Mouse (Mus musculus): ENCODE measurements around the gene Bcl2l14. TPM values are rescaled to one million over a fixed set of nuclear protein-coding genes. Genes with fewer than 3 reads are reported as not detected.

Gene Bcl2l14
- polyA plus RNA-seq, 1 experiment from 2014 or later, result 0.09 TPM

- Histone ChIP-seq H3K27ac (no peak overlapping the region), H3K4me3 (no peak overlapping the region), H3K27me3 (replicated peaks) (no peaks in the 10 kb centered on the region), H3K9ac (no peak overlapping the region), H3K9me3 (0 out of 2 replicates have a peak, but pooled peaks cover 5% of the 10 kb centered on the region), H3K4me2 (replicated peaks) (no peak overlapping the region), H3K36me3 (no peaks in the 10 kb centered on the region), H3K4me1 (no peaks in the 10 kb centered on the region)
- ATAC-seq (ENCODE audit: low FRiP score, low read depth), result no peak
- 79% methylated on average over 3 of the region's 3 CpGs for WGBS
Observed at GRCm38 (mm10) chr6:134377856-134378255, 18.3 kb upstream of the Bcl2l14 start.

DNA sequence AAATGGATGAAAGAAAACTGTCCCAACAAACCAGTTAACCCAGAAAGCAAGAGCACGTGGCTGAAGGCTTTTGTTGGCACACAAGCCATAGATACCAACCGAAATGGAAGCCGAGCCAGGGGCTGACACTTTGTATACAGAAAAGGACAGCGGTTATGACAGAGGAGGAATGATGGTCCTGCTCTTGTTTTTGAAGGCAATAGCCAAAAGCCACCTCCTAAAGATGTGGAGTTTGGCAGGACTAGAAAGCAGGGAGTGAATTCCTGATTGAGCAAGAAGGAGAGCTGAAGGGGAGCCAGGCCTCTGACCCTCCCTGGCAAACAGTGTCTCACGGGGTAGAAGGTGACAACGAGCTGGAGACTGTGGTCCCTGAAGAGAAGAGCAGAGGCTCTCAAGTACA lies 14.7 kb upstream of the Bcl2l14 start:
- H3K9me3 ChIP-seq, result 0 out of 2 replicates have a peak, but pooled peaks cover 5% of the 10 kb centered on the region
- no peak overlapping the region for H3K4me3 ChIP-seq
- no peaks in the 10 kb centered on the region for H3K36me3 ChIP-seq
- no peak overlapping the region for H3K9ac ChIP-seq
- H3K27ac ChIP-seq, result no peak overlapping the region
- H3K27me3 ChIP-seq (replicated peaks), result no peaks in the 10 kb centered on the region
- ATAC-seq (ENCODE audit: low FRiP score, low read depth), result no peak
- 85% methylated on average over 6 of the region's 6 CpGs for WGBS
- no peak overlapping the region for H3K4me2 ChIP-seq (replicated peaks)
- H3K4me1 ChIP-seq, result no peaks in the 10 kb centered on the region

DNA sequence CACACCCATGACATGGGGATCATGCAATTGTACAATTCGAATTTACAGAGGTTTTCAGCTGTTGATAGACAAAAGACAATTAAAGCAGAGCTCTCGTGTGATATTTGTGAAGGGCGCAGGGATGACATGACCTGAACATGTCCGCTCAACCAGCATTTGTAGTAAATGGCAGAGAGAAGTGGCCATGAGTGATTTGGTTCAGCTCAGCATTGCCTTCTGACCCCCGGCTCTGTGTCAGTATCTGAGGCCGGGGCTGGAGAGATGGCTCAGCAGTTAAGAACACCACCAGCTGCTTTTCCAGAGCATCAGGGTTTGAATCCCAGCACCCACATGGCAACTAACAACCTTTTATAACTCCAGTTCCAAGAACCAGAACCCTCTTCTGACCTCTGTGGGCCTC lies 10.2 kb upstream of the Bcl2l14 start:
- WGBS, result 89% methylated on average over 6 of the region's 6 CpGs
- no peak for ATAC-seq (ENCODE audit: low FRiP score, low read depth)
- H3K36me3 ChIP-seq, result no peaks in the 10 kb centered on the region
- no peak overlapping the region for H3K4me3 ChIP-seq
- H3K9me3 ChIP-seq, result no peaks in the 10 kb centered on the region
- no peaks in the 10 kb centered on the region for H3K27me3 ChIP-seq (replicated peaks)
- no peak overlapping the region for H3K9ac ChIP-seq
- no peak overlapping the region for H3K27ac ChIP-seq
- H3K4me1 ChIP-seq, result peaks cover 4% of the 10 kb centered on the region; the same call in 1 of the 2 replicates
- H3K4me2 ChIP-seq (replicated peaks), result no peak overlapping the region

DNA sequence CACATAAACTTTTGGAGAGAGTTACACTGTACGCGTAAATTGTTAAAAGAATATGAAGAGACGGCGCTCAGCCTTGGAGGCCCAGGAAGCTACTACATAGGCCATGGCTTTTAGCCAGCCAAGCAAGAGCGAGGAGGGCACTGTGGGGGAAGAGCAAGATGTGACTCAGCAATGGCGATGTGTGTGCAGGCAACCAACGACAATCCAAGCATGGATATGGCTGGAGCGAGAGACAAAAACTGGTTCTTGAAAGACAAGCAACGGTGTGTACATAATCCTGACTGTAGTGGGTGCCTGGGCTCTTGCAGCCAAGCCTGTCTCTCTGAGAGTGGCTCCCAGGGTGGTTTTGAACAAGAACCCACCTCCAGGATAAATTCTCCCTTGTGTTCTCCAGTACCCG lies 8.7 kb upstream of the Bcl2l14 start:
- Histone ChIP-seq H3K4me3 (no peak overlapping the region), H3K36me3 (no peaks in the 10 kb centered on the region), H3K4me1 (peaks cover 4% of the 10 kb centered on the region; the same call in 1 of the 2 replicates), H3K27me3 (replicated peaks) (no peaks in the 10 kb centered on the region), H3K9me3 (no peaks in the 10 kb centered on the region), H3K9ac (no peak overlapping the region), H3K4me2 (replicated peaks) (no peak overlapping the region), H3K27ac (no peak overlapping the region)
- ATAC-seq (ENCODE audit: low FRiP score, low read depth), result no peak
- WGBS, result 91% methylated on average over 10 of the region's 10 CpGs

GRCm38 (mm10) chr6:134388424-134389110 lies 7.6 kb upstream of the Bcl2l14 start:
- Histone ChIP-seq H3K27ac (no peak overlapping the region), H3K9me3 (no peaks in the 10 kb centered on the region), H3K27me3 (replicated peaks) (no peaks in the 10 kb centered on the region), H3K9ac (no peak overlapping the region), H3K4me1 (peaks cover 4% of the 10 kb centered on the region; the same call in 1 of the 2 replicates), H3K36me3 (no peaks in the 10 kb centered on the region), H3K4me2 (replicated peaks) (no peak overlapping the region), H3K4me3 (no peak overlapping the region)
- no peak for ATAC-seq (ENCODE audit: low FRiP score, low read depth)
- 75% methylated on average over 24 of the region's 24 CpGs for WGBS

- no peaks in the 10 kb centered on the region for H3K27me3 ChIP-seq (replicated peaks)
- 0 out of 2 replicates have a peak, but pooled peaks have one; percentile 41 for ATAC-seq (ENCODE audit: low FRiP score, low read depth)
Observed at GRCm38 (mm10) chr6:134389248-134389891, 6.7 kb upstream of the Bcl2l14 start.

DNA sequence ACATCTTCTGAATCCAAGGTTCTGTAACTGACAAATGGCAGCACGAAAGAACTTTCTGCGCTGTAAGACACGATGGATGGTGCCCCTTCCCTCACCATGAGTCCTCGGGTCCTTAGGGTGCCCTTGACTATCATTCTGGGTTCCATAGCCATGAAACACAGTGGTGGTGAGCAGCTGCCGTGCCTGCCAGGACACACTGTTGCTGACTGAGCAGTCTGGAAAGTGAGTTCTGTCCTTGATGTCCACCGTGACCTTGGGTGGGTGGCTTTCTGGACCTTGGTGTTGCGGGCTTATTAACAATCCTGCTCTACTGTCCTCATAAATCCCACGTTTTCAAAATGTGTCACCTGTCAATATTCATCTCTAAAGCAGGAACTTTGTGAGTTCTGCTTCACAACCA lies 6.2 kb upstream of the Bcl2l14 start:
- H3K4me2 ChIP-seq (replicated peaks), result no peak overlapping the region
- WGBS, result 75% methylated on average over 8 of the region's 8 CpGs
- H3K4me1 ChIP-seq, result peaks cover 4% of the 10 kb centered on the region; the same call in 1 of the 2 replicates
- no peaks in the 10 kb centered on the region for H3K36me3 ChIP-seq
- no peak overlapping the region for H3K27ac ChIP-seq
- ATAC-seq (ENCODE audit: low FRiP score, low read depth), result no peak
- no peak overlapping the region for H3K4me3 ChIP-seq
- H3K9ac ChIP-seq, result no peak overlapping the region
- H3K9me3 ChIP-seq, result no peaks in the 10 kb centered on the region
- H3K27me3 ChIP-seq (replicated peaks), result no peaks in the 10 kb centered on the region

More at GRCm38 (mm10) chr6:134389248-134389891, 6.7 kb upstream of the Bcl2l14 start:
- Histone ChIP-seq H3K9ac (no peak overlapping the region), H3K9me3 (no peaks in the 10 kb centered on the region), H3K27ac (no peak overlapping the region), H3K4me2 (replicated peaks) (no peak overlapping the region), H3K4me1 (peaks cover 4% of the 10 kb centered on the region; the same call in 1 of the 2 replicates), H3K4me3 (no peak overlapping the region), H3K36me3 (no peaks in the 10 kb centered on the region)
- WGBS, result 21% methylated on average over 11 of the region's 11 CpGs

- Histone ChIP-seq H3K4me2 (replicated peaks) (no peak overlapping the region), H3K27me3 (replicated peaks) (no peaks in the 10 kb centered on the region), H3K36me3 (no peaks in the 10 kb centered on the region), H3K9ac (no peak overlapping the region), H3K4me1 (peaks cover 4% of the 10 kb centered on the region; the same call in 1 of the 2 replicates), H3K4me3 (no peak overlapping the region), H3K9me3 (no peaks in the 10 kb centered on the region), H3K27ac (no peak overlapping the region)
- 84% methylated on average over 2 of the region's 2 CpGs for WGBS
- no peak for ATAC-seq (ENCODE audit: low FRiP score, low read depth)
Observed at GRCm38 (mm10) chr6:134390837-134391236, 5.3 kb upstream of the Bcl2l14 start.

DNA sequence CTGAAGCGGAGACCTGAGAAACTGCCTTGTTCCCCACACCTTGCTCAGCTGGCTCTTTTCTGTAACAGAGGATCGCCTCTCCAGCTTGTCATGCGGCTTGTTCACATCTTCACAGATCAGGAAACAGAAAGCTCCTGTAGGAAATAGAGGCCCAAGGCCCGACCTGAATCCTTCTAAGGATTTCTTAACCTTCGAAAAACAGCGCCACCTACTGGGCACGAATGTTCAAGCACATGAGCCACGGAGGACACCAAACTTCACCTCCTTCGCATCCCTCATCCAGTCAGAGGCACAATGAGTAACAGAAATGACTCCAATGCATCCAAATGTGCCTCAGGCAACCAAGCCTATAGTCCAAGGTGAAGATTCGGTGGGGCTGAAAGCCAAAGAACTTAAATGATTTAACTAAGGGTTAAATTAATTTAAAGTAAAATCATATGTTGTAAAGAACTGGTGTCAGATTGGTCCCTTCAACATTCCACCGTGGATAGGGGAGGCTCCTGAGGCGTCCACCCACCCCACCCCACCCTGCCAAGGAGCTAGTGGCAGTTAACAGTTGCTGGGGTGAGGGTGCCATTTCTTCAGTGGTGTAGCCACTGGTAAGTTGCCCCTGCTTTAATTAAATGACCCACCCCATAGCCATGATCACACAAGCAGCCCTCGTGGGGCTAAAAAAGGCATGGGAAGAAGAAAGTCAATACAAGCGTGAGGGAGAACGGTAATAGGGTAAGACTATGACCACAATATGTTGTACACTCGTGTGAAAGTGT lies 7.0 kb downstream of the Bcl2l14 start:
- no peaks in the 10 kb centered on the region for H3K36me3 ChIP-seq
- no peak overlapping the region for H3K27ac ChIP-seq
- no peak overlapping the region for H3K9ac ChIP-seq
- no peaks in the 10 kb centered on the region for H3K9me3 ChIP-seq
- no peaks in the 10 kb centered on the region for H3K4me1 ChIP-seq
- no peak for ATAC-seq (ENCODE audit: low FRiP score, low read depth)
- 43% methylated on average over 16 of the region's 16 CpGs for WGBS
- H3K4me2 ChIP-seq (replicated peaks), result no peak overlapping the region
- H3K4me3 ChIP-seq, result no peak overlapping the region
- H3K27me3 ChIP-seq (replicated peaks), result no peaks in the 10 kb centered on the region

- Histone ChIP-seq H3K27ac (no peak overlapping the region), H3K27me3 (replicated peaks) (no peaks in the 10 kb centered on the region), H3K9ac (no peak overlapping the region), H3K4me1 (no peaks in the 10 kb centered on the region), H3K9me3 (no peaks in the 10 kb centered on the region), H3K4me2 (replicated peaks) (no peak overlapping the region), H3K4me3 (no peak overlapping the region), H3K36me3 (no peaks in the 10 kb centered on the region)
- WGBS, result 90% methylated on average over 9 of the region's 9 CpGs
- ATAC-seq (ENCODE audit: low FRiP score, low read depth), result no peak
Observed at GRCm38 (mm10) chr6:134403684-134404070, 7.6 kb downstream of the Bcl2l14 start.

DNA sequence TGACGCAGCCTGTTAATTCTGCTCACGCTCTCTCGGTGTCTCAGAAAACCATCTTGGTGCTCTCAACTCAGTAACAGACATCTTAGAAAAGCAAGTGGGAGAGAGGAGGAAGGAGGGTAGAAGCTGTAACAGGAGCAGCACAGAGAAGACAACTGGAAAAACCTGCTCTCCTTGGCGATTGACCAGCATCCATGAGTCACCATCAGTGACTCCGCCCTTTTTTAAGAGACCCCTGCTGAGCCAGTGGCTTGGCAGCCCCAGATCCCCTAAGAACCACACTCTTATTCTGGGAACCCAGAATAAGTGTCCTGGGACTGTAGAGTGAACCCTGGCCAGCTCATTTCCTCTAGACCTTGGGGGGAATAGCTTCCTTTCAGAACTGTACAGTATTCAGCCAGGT lies 11.1 kb downstream of the Bcl2l14 start:
- H3K36me3 ChIP-seq, result no peaks in the 10 kb centered on the region
- H3K9me3 ChIP-seq, result no peaks in the 10 kb centered on the region
- WGBS, result 69% methylated on average over 5 of the region's 5 CpGs
- H3K4me1 ChIP-seq, result no peaks in the 10 kb centered on the region
- H3K4me3 ChIP-seq, result no peak overlapping the region
- H3K27me3 ChIP-seq (replicated peaks), result no peaks in the 10 kb centered on the region
- no peak overlapping the region for H3K9ac ChIP-seq
- H3K4me2 ChIP-seq (replicated peaks), result no peak overlapping the region
- no peak for ATAC-seq (ENCODE audit: low FRiP score, low read depth)
- no peak overlapping the region for H3K27ac ChIP-seq
